Comparison of ENCODE assay signal across 27 mouse cellular contexts in genomic region chr5:28033281-28033680, GRCm38 (mm10). TPM values are rescaled to one million over a fixed set of nuclear protein-coding genes. Genes with fewer than 3 reads are reported as not detected.
DNase-seq lines count a peak whose midpoint lies in the region; ATAC-seq and TF ChIP-seq lines count a peak whose summit lies in the region.
"Had no signal": no experiment of that assay in that cellular context is flagged by ENCODE, and none has a peak within 500 bp of the region (broad histone marks: within the 10 kb centered on the region; RNA-seq: fewer than 3 reads in every experiment).

No protein-coding gene starts in this region.

- no peaks in the 10 kb centered on the region for H3K27me3 ChIP-seq in forebrain, embryonic 11.5 days (ENCODE audit: control insufficient read depth, insufficient read depth, low read length)
- H3K27me3 ChIP-seq in forebrain, embryonic 16.5 days (replicated peaks; ENCODE audit: control insufficient read depth, insufficient read depth, low read length), result no peaks in the 10 kb centered on the region
- no peaks in the 10 kb centered on the region for H3K27me3 ChIP-seq in heart, adult 2 months (ENCODE audit: control insufficient read depth, insufficient read depth, low read length)
- 0 out of 2 replicates have a peak, but pooled peaks cover 7% of the 10 kb centered on the region for H3K27me3 ChIP-seq in heart, embryonic 12.5 days (replicated peaks)
- H3K27me3 ChIP-seq in liver, embryonic 11.5 days (replicated peaks; ENCODE audit: control insufficient read depth, insufficient read depth, low read length), result no peaks in the 10 kb centered on the region
- H3K27me3 ChIP-seq: embryonic facial prominence, embryonic 12.5 days; forebrain, embryonic 13.5 days; heart, embryonic 15.5 days had no signal

- no peak overlapping the region for H3K4me3 ChIP-seq in forebrain, embryonic 11.5 days (ENCODE audit: low read depth, low read length)
- no peak overlapping the region for H3K4me3 ChIP-seq in forebrain, embryonic 16.5 days (replicated peaks; ENCODE audit: low read length)
- no peak overlapping the region for H3K4me3 ChIP-seq in heart, adult 2 months
- H3K4me3 ChIP-seq in heart, embryonic 12.5 days, result no peak overlapping the region
- H3K4me3 ChIP-seq in liver, embryonic 11.5 days (ENCODE audit: low read depth, low read length), result no peak overlapping the region
- H3K4me3 ChIP-seq: embryonic facial prominence, embryonic 12.5 days; erythroblast, embryonic 14.5 days; forebrain, embryonic 13.5 days; heart, embryonic 15.5 days had no signal

- no peak overlapping the region for H3K4me2 ChIP-seq in forebrain, embryonic 11.5 days (ENCODE audit: low read depth, low read length, severe bottlenecking)
- no peak overlapping the region for H3K4me2 ChIP-seq in forebrain, embryonic 16.5 days (ENCODE audit: low read length)
- H3K4me2 ChIP-seq in heart, embryonic 12.5 days, result no peak overlapping the region
- H3K4me2 ChIP-seq in liver, embryonic 11.5 days, result no peak overlapping the region
- H3K4me2 ChIP-seq: embryonic facial prominence, embryonic 12.5 days; forebrain, embryonic 13.5 days; heart, embryonic 15.5 days; hindbrain, embryonic 14.5 days had no signal

- H3K9ac ChIP-seq in forebrain, embryonic 11.5 days (ENCODE audit: low read length), result no peak overlapping the region
- H3K9ac ChIP-seq in forebrain, embryonic 16.5 days (replicated peaks; ENCODE audit: low read depth, low read length), result no peak overlapping the region
- no peak overlapping the region for H3K9ac ChIP-seq in heart, adult 2 months (ENCODE audit: low read depth, low read length)
- no peak overlapping the region for H3K9ac ChIP-seq in heart, embryonic 12.5 days
- H3K9ac ChIP-seq in liver, embryonic 11.5 days (ENCODE audit: low read depth, low read length), result no peak overlapping the region
- H3K9ac ChIP-seq: embryonic facial prominence, embryonic 12.5 days; forebrain, embryonic 13.5 days; forebrain, postnatal 0 days; heart, embryonic 15.5 days; hindbrain, embryonic 14.5 days had no signal

- intact Hi-C loops in heart, adult 2 months (cut with DNase I), result no loop called here

- TF ChIP-seq EP300 in heart, adult 2 months (IDR thresholded peaks at IDR 0.05; ENCODE audit: insufficient read depth, low read depth, low read length), result no peak

- TF ChIP-seq CTCF in heart, adult 2 months (IDR thresholded peaks at IDR 0.05), result no peak

- no peak overlapping the region for H3K27ac ChIP-seq in forebrain, embryonic 11.5 days (ENCODE audit: low read depth, low read length)
- H3K27ac ChIP-seq in forebrain, embryonic 16.5 days (ENCODE audit: low read length), result no peak overlapping the region
- no peak overlapping the region for H3K27ac ChIP-seq in heart, adult 2 months
- no peak overlapping the region for H3K27ac ChIP-seq in heart, embryonic 12.5 days (ENCODE audit: poor library complexity, severe bottlenecking)
- no peak overlapping the region for H3K27ac ChIP-seq in liver, embryonic 11.5 days (ENCODE audit: low read depth, low read length)
- H3K27ac ChIP-seq: embryonic facial prominence, embryonic 12.5 days; forebrain, embryonic 13.5 days; heart, embryonic 15.5 days; hindbrain, embryonic 14.5 days; hindbrain, postnatal 0 days had no signal

- no peak for ATAC-seq in forebrain, embryonic 11.5 days (replicated peaks; ENCODE audit: low FRiP score)
- no peak for ATAC-seq in forebrain, embryonic 16.5 days
- no peak for ATAC-seq in heart, embryonic 12.5 days (ENCODE audit: insufficient number of reproducible peaks, low FRiP score)
- ATAC-seq in liver, embryonic 11.5 days (replicated peaks; ENCODE audit: low FRiP score), result no peak
- ATAC-seq: activated CD4-positive, CD25-positive, alpha-beta regulatory T cell, adult 4 months; forebrain, embryonic 13.5 days; forebrain, postnatal 0 days; hindbrain, postnatal 0 days; inflammation-experienced regulatory T-cells, adult 6 months; intestine, embryonic 16.5 days had no signal

- H3K4me1 ChIP-seq in forebrain, embryonic 11.5 days (replicated peaks; ENCODE audit: control insufficient read depth, insufficient read depth, low read length), result 0 out of 2 replicates have a peak, but pooled peaks cover 2% of the 10 kb centered on the region
- H3K4me1 ChIP-seq in forebrain, embryonic 16.5 days (replicated peaks; ENCODE audit: control insufficient read depth, insufficient read depth, low read length), result no peaks in the 10 kb centered on the region
- peaks cover 15% of the 10 kb centered on the region for H3K4me1 ChIP-seq in heart, adult 2 months (ENCODE audit: control insufficient read depth, insufficient read depth, low read length)
- H3K4me1 ChIP-seq in heart, embryonic 12.5 days (replicated peaks), result peaks cover 19% of the 10 kb centered on the region
- no peaks in the 10 kb centered on the region for H3K4me1 ChIP-seq in liver, embryonic 11.5 days (replicated peaks; ENCODE audit: control insufficient read depth, insufficient read depth, low read length)

- TF ChIP-seq POLR2A in heart, adult 2 months (IDR thresholded peaks at IDR 0.05; ENCODE audit: insufficient read depth, low read depth, low read length), result no peak

- no peaks in the 10 kb centered on the region for H3K79me2 ChIP-seq in heart, adult 2 months (replicated peaks; ENCODE audit: control insufficient read depth, insufficient read depth, low read length)

- no peaks in the 10 kb centered on the region for H3K9me3 ChIP-seq in forebrain, embryonic 11.5 days (ENCODE audit: control insufficient read depth, low read length)
- H3K9me3 ChIP-seq in forebrain, embryonic 16.5 days (ENCODE audit: control insufficient read depth, low read length), result no peaks in the 10 kb centered on the region
- H3K9me3 ChIP-seq in heart, embryonic 12.5 days (replicated peaks), result no peaks in the 10 kb centered on the region
- no peaks in the 10 kb centered on the region for H3K9me3 ChIP-seq in liver, embryonic 11.5 days (ENCODE audit: control insufficient read depth, low read length)
- H3K9me3 ChIP-seq: embryonic facial prominence, embryonic 12.5 days; forebrain, embryonic 13.5 days; heart, embryonic 15.5 days had no signal

- 87% methylated on average over 5 of the region's 5 CpGs for WGBS in forebrain, embryonic 11.5 days
- 86% methylated on average over 5 of the region's 5 CpGs for WGBS in forebrain, embryonic 16.5 days
- WGBS in heart, adult 2 months, result 82% methylated on average over 5 of the region's 5 CpGs
- 75% methylated on average over 5 of the region's 5 CpGs for WGBS in heart, embryonic 12.5 days
- 76% methylated on average over 5 of the region's 5 CpGs for WGBS in liver, embryonic 11.5 days

- DNase-seq in adrenal gland, adult 2 months, result peak; percentile 7
- DNase-seq in adrenal gland, adult 18-20 months (ENCODE audit: low spot score in 2 of 2), result no peak
- peak; percentile 28 for DNase-seq in forebrain, embryonic 11.5 days (ENCODE audit: low spot score)
- DNase-seq in heart, adult 2 months, result peak; percentile 11 to 19
- DNase-seq in liver, embryonic 11.5 days (ENCODE audit: low spot score), result peak; percentile 18
- no peak for DNase-seq in liver
- DNase-seq: adrenal gland, postnatal 25 days; cerebellum, adult 18-20 months; cerebellum, adult 9-10 months; cerebellum, postnatal 14 days; forebrain, postnatal 0 days; gastrocnemius, postnatal 10 days; gastrocnemius, postnatal 36 days; heart, postnatal 10 days; heart, postnatal 4 days; kidney, adult 18-20 months had no signal

- H3K36me3 ChIP-seq in forebrain, embryonic 11.5 days (ENCODE audit: control insufficient read depth, insufficient read depth, low read length), result no peaks in the 10 kb centered on the region
- no peaks in the 10 kb centered on the region for H3K36me3 ChIP-seq in forebrain, embryonic 16.5 days (ENCODE audit: control insufficient read depth, insufficient read depth)
- H3K36me3 ChIP-seq in heart, adult 2 months (ENCODE audit: control insufficient read depth, insufficient read depth, low read length), result peaks cover 6% of the 10 kb centered on the region; the same call in 1 of the 2 replicates
- no peaks in the 10 kb centered on the region for H3K36me3 ChIP-seq in heart, embryonic 12.5 days
- no peaks in the 10 kb centered on the region for H3K36me3 ChIP-seq in liver, embryonic 11.5 days (ENCODE audit: control insufficient read depth, insufficient read depth, low read length)
- H3K36me3 ChIP-seq: embryonic facial prominence, embryonic 12.5 days; heart, embryonic 15.5 days had no signal

RNA-seq across cellular contexts. Expression of gene Insig1, which starts 37.9 kb away (rescaled TPM):
- total RNA-seq in adrenal gland, adult 2 months (2021), result 100 to 1,000 TPM; 113 to 210 TPM
- polyA plus RNA-seq in adrenal gland, adult 2 months (2012; rRNA removed), result 417 and 423 TPM in 2 replicates
- total RNA-seq in adrenal gland, adult 18-20 months (2021), result 100 to 1,000 TPM; 143 to 408 TPM
- 102 and 103 TPM in 2 replicates for polyA plus RNA-seq in forebrain, embryonic 11.5 days (2014; fragmentation: Nextera tagmentation; extraction: Ambion mirVana)
- 76.9 and 83.7 TPM in 2 replicates for polyA plus RNA-seq in forebrain, embryonic 16.5 days (2015; fragmentation: Nextera tagmentation; extraction: Ambion mirVana)
- total RNA-seq in heart, adult 2 months (2021), result 10 to 100 TPM; 17.3 to 17.5 TPM
- polyA plus RNA-seq in heart, adult 2 months (2012; rRNA removed), result 17.3 and 23.7 TPM in 2 replicates
- 34.3 and 37.8 TPM in 2 replicates for polyA plus RNA-seq in heart, embryonic 12.5 days (2016; fragmentation: Nextera tagmentation; extraction: Ambion mirVana)
- polyA plus RNA-seq in liver, embryonic 11.5 days (2014; fragmentation: Nextera tagmentation; extraction: Ambion mirVana), result 59.7 and 65.4 TPM in 2 replicates

Comparison
In these comparisons a context has a peak if more than half of its experiments do, and no peak if none do; other contexts are left out.
1. DNase-seq: peak in adrenal gland, adult 2 months (single experiment), forebrain, embryonic 11.5 days (single experiment), heart, adult 2 months (2 of 2) and liver, embryonic 11.5 days (single experiment); none in adrenal gland, adult 18-20 months (0 of 2) and liver (single experiment).